Mouse (Mus musculus) hindbrain, embryonic 14.5 days (tissue): Measurements from ENCODE around the gene Svep1. TPM values are rescaled to one million over a fixed set of nuclear protein-coding genes. Genes with fewer than 3 reads are reported as not detected.

Source experiments
- ATAC-seq: fragments of 200-750 bp; cut with Nextera tagmentation; 2 replicates; pipeline ENCODE4 v1.8.0; 2017; ENCODE audit warnings: moderate number of reproducible peaks, mild to moderate bottlenecking, moderate TSS enrichment, moderate library complexity; ENCODE audit not compliant: low FRiP score
- DNase-seq: peaks from one replicate; pipeline ENCODE4 v3.0.0-alpha.2; 2015; ENCODE audit warnings: low spot score
- H3K27ac ChIP-seq: fragments of 300-500 bp; sonication (generic); 2 replicates; pipeline ENCODE4 v1.5.1; 2014; ENCODE audit warnings: mild to moderate bottlenecking, moderate library complexity
- H3K27me3 ChIP-seq: fragments of 300-500 bp; sonication (generic); 2 replicates; pipeline ENCODE4 v1.6.1; 2014; ENCODE audit warnings: mild to moderate bottlenecking, low read length, mixed read lengths; ENCODE audit not compliant: control insufficient read depth, insufficient read depth
- H3K36me3 ChIP-seq: fragments of 300-500 bp; sonication (generic); replicated peaks from 2 replicates; pipeline ENCODE4 v1.6.1; 2014; ENCODE audit not compliant: control insufficient read depth, insufficient read depth
- H3K4me1 ChIP-seq: fragments of 300-500 bp; sonication (generic); replicated peaks from 2 replicates; pipeline ENCODE4 v1.6.1; 2014; ENCODE audit warnings: antibody characterized with exemption, low read length, mixed read lengths; ENCODE audit not compliant: control insufficient read depth, insufficient read depth
- H3K4me2 ChIP-seq: fragments of 300-500 bp; sonication (generic); replicated peaks from 2 replicates; pipeline ENCODE4 v1.6.1; 2014; ENCODE audit warnings: mild to moderate bottlenecking, moderate library complexity
- H3K4me3 ChIP-seq: fragments of 300-500 bp; sonication (generic); replicated peaks from 2 replicates; pipeline ENCODE4 v1.5.1; 2014; ENCODE audit warnings: mild to moderate bottlenecking, low read length
- H3K9ac ChIP-seq: fragments of 300-500 bp; sonication (generic); 2 replicates; pipeline ENCODE4 v1.6.1; 2014
- H3K9me3 ChIP-seq: fragments of 300-500 bp; sonication (generic); 2 replicates; pipeline ENCODE4 v1.6.1; 2016; ENCODE audit warnings: low read length; ENCODE audit not compliant: control insufficient read depth
- WGBS: fragments of 180-500 bp; shearing (Covaris S2); extraction: QIAGEN DNeasy Blood & Tissue Kit; methylation state at CpG from one replicate; pipeline ENCODE4 v1.1.7; 2014; 5-methylcytosine and 5-hydroxymethylcytosine counted together
- polyA plus RNA-seq: library from polyadenylated mRNA; unstranded; fragments of >200 nt; fragmentation: Nextera tagmentation; extraction: Ambion mirVana; gene quantifications from 2 replicates; pipeline ENCODE4 v1.2.1, GENCODE M21; 2014

Svep1 gene
- polyA plus RNA-seq, 1 experiment from 2014 or later, result 0.62 TPM

- H3K4me3 ChIP-seq, result no peak overlapping the region
- ATAC-seq (no peak), DNase-seq (no peak)
- H3K27ac ChIP-seq, result no peak overlapping the region
- H3K36me3 ChIP-seq, result no peaks in the 10 kb centered on the region
- no peaks in the 10 kb centered on the region for H3K4me1 ChIP-seq
- 68% methylated on average over 3 of the region's 3 CpGs for WGBS
- no peak overlapping the region for H3K9ac ChIP-seq
- H3K9me3 ChIP-seq, result no peaks in the 10 kb centered on the region
- H3K4me2 ChIP-seq, result no peak overlapping the region
- H3K27me3 ChIP-seq, result no peaks in the 10 kb centered on the region
These were observed 56.4 kb downstream of the Svep1 start for GRCm38 (mm10) chr4:58150301-58150700.

DNA sequence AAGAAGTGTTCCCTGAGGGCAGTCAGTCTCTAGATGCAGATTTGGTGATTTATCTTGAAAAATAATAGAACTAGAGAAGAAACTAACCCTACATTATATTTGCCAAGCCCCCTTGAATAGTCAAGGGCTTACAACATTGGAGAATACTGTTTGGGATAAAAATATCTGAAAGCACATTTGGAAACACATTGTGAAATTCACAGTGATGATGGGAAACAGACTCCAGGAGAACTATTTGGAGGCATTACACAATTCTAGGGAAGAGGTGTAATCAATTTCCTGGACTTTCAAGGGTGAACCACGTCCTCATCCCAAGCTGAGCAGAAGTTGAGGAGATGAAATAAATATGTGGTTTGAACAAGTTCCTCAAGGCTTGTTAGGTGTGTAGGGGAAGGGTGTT is 57.5 kb downstream of the Svep1 start:
- Histone ChIP-seq H3K4me1 (no peaks in the 10 kb centered on the region), H3K4me3 (no peak overlapping the region), H3K9ac (no peak overlapping the region), H3K27me3 (no peaks in the 10 kb centered on the region), H3K36me3 (no peaks in the 10 kb centered on the region), H3K4me2 (no peak overlapping the region), H3K9me3 (no peaks in the 10 kb centered on the region), H3K27ac (no peak overlapping the region)
- no peak for DNase-seq
- ATAC-seq, result no peak
- 82% methylated on average over 1 of the region's 1 CpGs for WGBS

DNA sequence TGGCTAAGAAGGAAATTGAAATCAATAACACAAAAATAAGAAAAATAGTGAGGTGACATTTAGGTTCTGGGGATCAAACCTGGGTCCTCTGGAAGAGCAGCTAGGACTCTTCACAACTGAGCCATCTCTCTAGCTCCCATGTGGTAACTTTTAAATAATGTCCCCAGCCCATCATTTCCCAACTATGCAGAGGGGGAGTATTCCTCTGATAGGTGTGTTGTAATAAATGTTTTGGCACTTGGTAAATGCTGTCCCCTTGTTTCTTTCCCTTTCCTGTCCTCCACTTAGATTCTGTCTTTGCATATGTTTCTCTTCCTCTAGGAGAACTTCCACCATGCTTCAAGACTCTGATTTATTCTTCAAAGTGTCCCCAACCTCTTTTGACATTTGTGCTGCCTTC is 58.1 kb downstream of the Svep1 start:
- no peak overlapping the region for H3K4me2 ChIP-seq
- no peak overlapping the region for H3K4me3 ChIP-seq
- H3K4me1 ChIP-seq, result no peaks in the 10 kb centered on the region
- no peak overlapping the region for H3K9ac ChIP-seq
- H3K27ac ChIP-seq, result no peak overlapping the region
- no peaks in the 10 kb centered on the region for H3K27me3 ChIP-seq
- DNase-seq, result no peak
- no peak for ATAC-seq
- no peaks in the 10 kb centered on the region for H3K9me3 ChIP-seq
- no peaks in the 10 kb centered on the region for H3K36me3 ChIP-seq

- no peak overlapping the region for H3K4me3 ChIP-seq
- no peaks in the 10 kb centered on the region for H3K4me1 ChIP-seq
- H3K36me3 ChIP-seq, result no peaks in the 10 kb centered on the region
- ATAC-seq (no peak), DNase-seq (no peak)
- H3K9me3 ChIP-seq, result no peaks in the 10 kb centered on the region
- WGBS, result 97% methylated on average over 2 of the region's 2 CpGs
- no peaks in the 10 kb centered on the region for H3K27me3 ChIP-seq
- no peak overlapping the region for H3K9ac ChIP-seq
- H3K27ac ChIP-seq, result no peak overlapping the region
- no peak overlapping the region for H3K4me2 ChIP-seq
These were observed 60.0 kb downstream of the Svep1 start for GRCm38 (mm10) chr4:58146676-58147075.

GRCm38 (mm10) chr4:58139764-58140556 is 66.7 kb downstream of the Svep1 start:
- H3K27me3 ChIP-seq, result no peaks in the 10 kb centered on the region
- DNase-seq (no peak), ATAC-seq (no peak)
- WGBS, result 74% methylated on average over 8 of the region's 8 CpGs
- H3K4me1 ChIP-seq, result 0 out of 2 replicates have a peak, but pooled peaks cover 3% of the 10 kb centered on the region
- no peak overlapping the region for H3K4me3 ChIP-seq
- no peak overlapping the region for H3K4me2 ChIP-seq
- H3K36me3 ChIP-seq, result no peaks in the 10 kb centered on the region
- H3K9ac ChIP-seq, result no peak overlapping the region
- H3K9me3 ChIP-seq, result no peaks in the 10 kb centered on the region
- no peak overlapping the region for H3K27ac ChIP-seq

- H3K27me3 ChIP-seq, result no peaks in the 10 kb centered on the region
- H3K27ac ChIP-seq, result no peak overlapping the region
- H3K9me3 ChIP-seq, result no peaks in the 10 kb centered on the region
- ATAC-seq (no peak), DNase-seq (no peak)
- 42% methylated on average over 6 of the region's 6 CpGs for WGBS
- H3K36me3 ChIP-seq, result no peaks in the 10 kb centered on the region
- H3K9ac ChIP-seq, result no peak overlapping the region
- H3K4me3 ChIP-seq, result no peak overlapping the region
- no peak overlapping the region for H3K4me2 ChIP-seq
- H3K4me1 ChIP-seq, result 0 out of 2 replicates have a peak, but pooled peaks cover 3% of the 10 kb centered on the region
These were observed 67.4 kb downstream of the Svep1 start for GRCm38 (mm10) chr4:58139241-58139640.

DNA sequence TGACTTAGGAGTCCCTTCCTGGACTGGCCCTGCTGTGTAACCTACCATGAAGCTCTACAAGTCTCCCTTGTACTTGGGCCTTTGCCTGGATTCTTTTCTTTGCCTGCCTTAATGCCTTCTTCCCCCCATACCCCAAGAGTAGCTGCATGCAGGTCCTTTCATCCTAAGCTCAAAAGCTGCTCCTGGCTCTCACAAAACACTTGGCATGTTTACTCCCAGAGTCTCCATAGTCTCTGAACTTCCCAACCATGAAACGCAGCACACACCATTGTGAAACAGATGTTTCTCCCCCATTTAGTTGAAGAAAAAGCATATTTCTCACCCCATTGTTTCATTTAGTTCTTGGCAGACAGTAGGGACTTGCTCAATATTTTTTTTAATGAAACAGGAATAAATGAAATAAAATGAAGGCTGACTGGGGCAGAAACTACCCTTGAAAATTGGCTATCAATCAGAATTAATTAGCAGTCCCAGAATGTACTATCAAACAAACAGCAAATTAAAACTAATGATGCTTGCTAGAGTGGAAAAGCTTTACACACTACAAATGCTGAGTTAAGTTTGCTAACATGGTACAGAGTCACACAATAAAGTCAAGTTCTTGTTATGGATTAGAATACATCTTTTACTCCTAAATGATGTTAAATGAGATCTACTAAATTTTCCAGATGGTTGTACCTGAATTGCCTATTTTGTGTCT is 72.9 kb downstream of the Svep1 start:
- Histone ChIP-seq H3K36me3 (no peaks in the 10 kb centered on the region), H3K27ac (no peak overlapping the region), H3K4me1 (no peaks in the 10 kb centered on the region), H3K4me2 (no peak overlapping the region), H3K27me3 (no peaks in the 10 kb centered on the region), H3K4me3 (no peak overlapping the region), H3K9ac (no peak overlapping the region), H3K9me3 (no peaks in the 10 kb centered on the region)
- WGBS, result 38% methylated on average over 1 of the region's 1 CpGs
- ATAC-seq, result peak; percentile 57; the same call in 1 of the 2 replicates
- DNase-seq, result peak; percentile 32

DNA sequence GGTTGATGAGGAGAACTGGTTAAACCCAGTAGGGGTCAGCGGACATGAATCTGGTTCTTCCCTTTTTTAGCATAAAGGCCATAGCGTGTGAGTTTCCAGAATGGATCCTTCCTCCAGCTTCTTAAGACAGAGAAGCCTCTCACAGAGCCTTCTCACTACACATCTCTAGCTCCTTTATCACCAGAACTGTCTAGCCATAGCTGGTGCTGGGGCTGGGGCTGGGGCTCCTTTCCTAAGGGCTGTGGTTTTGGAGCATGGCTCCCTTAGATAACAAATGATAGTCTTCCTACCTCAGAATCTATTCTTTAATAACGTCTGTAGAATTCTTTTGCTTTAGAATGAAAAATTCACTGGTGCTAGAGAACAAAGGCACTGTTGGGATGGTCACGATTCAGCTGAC is 76.8 kb downstream of the Svep1 start:
- H3K36me3 ChIP-seq, result no peaks in the 10 kb centered on the region
- no peaks in the 10 kb centered on the region for H3K27me3 ChIP-seq
- no peak overlapping the region for H3K4me2 ChIP-seq
- H3K4me1 ChIP-seq, result no peaks in the 10 kb centered on the region
- H3K27ac ChIP-seq, result no peak overlapping the region
- no peak for DNase-seq
- WGBS, result 83% methylated on average over 4 of the region's 4 CpGs
- H3K9ac ChIP-seq, result no peak overlapping the region
- H3K9me3 ChIP-seq, result no peaks in the 10 kb centered on the region
- H3K4me3 ChIP-seq, result no peak overlapping the region
- no peak for ATAC-seq

DNA sequence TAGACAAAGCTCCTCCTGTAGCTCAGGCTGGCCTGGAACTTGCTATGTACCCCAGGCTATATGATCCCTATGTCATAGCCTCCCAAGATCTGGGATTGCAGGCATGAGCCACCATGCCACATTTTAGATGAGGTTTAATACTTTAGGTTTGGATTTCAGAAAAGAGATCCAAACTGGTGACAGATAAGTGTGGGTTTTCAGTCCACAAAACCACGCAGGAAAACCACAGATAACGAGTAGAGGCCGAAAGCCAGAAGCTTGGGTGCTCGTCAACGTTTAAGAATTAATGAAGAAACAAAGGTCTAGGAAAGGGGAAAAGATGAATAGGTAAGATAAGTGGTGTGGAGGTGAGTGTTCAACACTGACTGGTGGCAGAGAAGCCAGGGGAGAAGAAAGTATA is 79.6 kb downstream of the Svep1 start:
- Histone ChIP-seq H3K9ac (no peak overlapping the region), H3K36me3 (no peaks in the 10 kb centered on the region), H3K27me3 (no peaks in the 10 kb centered on the region), H3K9me3 (no peaks in the 10 kb centered on the region), H3K27ac (no peak overlapping the region), H3K4me1 (no peaks in the 10 kb centered on the region), H3K4me3 (no peak overlapping the region), H3K4me2 (no peak overlapping the region)
- no peak for ATAC-seq
- WGBS, result 92% methylated on average over 5 of the region's 5 CpGs
- no peak for DNase-seq
